Mouse (Mus musculus) NIH3T3 (cell line): ENCODE results near the gene Asb18.
A peak's percentile ranks its signal among the peaks of the same experiment; 100 is the strongest.

ENCODE experiments used
- DNase-seq: peaks from one replicate; pipeline ENCODE4 v3.0.0-alpha.2; 2012; ENCODE audit warnings: low read depth

Asb18 gene

DNA sequence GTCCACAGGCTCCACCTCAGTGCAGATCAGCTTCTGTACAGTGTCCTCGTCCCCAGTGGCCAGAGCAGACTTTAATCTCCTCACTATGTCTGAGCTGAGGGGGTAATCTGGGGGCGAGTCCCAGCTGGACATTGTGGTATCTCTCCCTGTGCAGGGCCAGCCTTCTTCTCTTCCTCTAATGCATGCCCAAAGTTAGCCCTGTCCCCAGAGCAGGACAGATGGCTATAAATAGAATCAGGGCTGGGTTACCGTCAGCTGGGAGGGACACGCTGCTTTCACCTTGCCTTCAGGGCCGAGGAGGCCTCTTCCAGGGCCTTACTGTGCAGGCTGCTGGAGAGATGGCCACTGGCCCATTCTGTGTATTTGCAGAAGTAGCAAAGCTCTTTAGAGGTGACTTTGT is at the start of gene Asb18:
Asb18 (minus strand) TSS at position 221 of the 400 bp plus-strand sequence.
- DNase-seq = no peak

DNA sequence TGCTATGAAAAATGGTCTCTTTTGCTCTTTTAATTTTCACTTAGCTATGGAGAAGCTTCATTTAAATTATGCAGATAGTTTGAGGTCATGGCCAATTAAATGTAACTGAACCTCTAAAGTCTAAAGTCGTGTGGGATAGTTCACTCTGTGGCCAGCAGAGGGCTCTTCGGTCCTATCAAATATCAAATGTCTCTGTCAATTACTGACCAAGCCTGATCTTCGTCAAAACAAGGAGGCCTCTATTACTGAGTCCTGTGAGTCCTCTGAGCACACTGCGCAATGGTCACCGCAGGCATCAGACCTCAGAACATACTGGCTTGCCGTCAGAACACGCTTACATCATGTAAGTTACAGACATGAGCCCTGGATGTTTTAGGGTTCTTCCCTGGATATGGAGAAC is 46.1 kb upstream of the Asb18 start:
- DNase-seq = peak; percentile 88

DNA sequence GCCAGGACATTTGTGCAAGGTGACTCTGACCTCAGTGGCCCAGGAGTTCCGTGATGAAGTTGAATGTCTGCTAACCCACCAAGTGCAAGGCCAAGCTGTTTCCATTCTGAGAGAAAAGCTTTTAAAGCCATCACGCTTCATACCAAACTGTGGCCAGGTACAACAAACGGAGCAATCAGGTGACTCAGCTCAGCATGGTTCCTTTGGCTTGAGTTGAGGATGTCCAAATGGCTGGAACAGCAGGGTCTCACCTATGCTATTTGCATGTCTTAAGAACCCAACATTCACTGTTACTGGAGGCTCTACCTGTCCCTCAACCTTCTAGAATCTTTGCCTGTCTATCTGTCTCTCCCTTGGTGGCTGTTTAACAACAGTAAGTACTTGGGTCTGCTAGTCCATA is 45.6 kb upstream of the Asb18 start:
- DNase-seq = no peak

DNA sequence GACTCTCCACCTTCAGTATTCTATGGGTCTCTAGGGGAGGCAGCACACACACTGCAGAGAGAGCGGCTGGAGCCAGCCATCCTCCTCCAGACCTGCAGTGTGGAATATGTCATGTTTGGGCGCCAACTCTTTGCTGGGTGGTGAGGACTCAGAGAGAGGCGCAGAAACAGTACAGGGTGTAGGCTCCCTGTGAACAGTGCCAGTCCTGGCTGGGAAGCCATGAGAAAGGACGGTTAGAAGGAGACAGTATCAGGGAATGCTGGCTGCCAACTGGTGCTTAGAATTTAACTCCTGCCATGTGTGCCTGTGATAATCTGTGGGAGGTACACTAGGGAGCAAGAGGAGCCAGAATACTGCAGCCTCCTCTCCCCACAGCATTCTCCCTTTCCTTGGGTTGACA is 40.5 kb upstream of the Asb18 start:
- no peak for DNase-seq

DNA sequence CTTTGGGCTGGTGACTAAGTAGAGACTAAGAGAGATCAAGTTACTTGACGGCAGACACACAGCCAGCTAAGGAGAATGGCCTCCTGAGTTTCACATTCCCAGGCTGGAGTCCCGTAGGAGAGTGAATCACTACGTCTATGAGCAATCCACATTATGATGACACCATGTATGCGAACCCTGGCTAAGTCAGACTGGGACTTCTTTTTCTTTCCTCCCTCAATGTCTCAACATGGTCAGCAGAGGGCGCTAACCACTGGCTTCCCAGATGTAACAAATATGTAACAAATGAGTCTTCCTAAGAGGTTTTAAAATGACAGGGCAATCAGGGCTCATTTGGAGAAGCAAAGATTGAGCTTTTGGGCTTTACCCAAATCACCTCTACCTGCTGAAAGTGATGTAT is 36.9 kb upstream of the Asb18 start:
- peak; percentile 96 for DNase-seq

DNA sequence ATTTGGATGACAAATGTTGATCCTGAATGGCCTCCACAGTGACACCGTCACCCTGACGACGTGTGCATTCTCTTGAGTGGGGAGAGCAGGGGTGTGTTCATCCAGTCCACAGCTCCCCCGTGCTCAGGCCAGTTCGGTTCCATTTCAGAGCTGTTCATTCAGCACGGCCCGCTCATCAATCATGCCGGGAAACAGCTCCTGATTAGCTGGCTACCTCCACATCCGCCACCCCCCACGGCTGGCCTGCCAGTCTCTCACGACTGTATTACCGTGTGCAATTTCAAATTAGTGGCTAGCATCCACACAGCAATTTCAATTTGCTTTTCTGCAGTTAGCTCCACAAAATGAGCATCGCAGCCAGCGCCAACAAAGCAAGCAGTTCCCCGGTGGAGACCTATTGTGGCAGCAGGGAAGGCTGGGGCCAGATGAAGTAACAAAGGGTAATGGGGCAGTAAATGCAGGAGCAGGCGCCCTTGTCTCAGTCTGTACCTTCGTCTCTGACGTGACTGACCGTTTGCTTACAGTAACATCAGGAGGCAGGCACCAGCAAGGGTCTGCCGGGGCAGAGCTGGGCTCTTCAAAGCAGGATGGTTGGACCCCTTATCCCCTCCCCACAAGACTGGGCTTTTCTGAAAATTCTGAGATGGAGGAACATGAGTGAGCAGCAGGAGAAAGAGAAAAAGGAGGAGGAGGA is 35.7 kb upstream of the Asb18 start:
- DNase-seq = no peak

DNA sequence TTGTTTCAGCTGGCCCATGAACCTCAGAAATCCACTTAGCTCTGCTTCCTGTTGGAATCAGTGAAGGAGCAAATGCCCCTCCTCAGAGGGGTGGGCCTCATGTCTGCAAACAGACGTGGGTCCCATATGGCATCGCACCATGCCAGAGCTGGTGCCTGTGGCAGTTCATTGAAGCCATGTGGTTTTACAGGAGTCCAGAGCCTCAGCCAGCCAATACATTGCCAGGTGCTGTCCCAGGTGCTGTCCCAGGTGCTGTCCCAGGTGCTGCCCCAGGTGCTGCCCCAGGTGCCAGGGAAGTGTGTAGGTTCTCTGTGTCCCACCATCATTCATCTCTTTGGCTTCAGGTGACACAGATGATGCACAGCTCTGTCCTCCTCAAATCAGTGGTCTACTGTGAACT is 13.8 kb upstream of the Asb18 start:
- DNase-seq = no peak

DNA sequence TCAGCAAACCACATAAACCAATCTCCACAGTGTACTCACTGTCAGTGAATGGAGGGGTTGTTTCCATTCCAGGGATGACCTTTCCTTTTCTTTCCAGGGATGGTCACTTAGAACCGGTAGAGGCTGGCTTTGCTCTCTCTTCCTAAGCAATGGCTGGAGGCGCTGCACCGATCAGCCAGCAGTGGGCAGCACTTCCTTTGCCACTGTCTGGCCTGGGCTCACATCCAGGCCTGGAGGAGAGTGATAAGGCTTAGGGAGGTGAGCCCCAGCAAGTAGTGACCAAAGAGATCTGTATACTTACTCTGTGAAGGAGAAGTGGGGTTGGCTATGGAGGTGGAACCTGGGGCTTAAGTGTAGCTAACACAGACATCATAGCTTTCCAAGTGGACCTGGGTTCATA is 12.5 kb upstream of the Asb18 start:
- DNase-seq = peak; percentile 79

DNA sequence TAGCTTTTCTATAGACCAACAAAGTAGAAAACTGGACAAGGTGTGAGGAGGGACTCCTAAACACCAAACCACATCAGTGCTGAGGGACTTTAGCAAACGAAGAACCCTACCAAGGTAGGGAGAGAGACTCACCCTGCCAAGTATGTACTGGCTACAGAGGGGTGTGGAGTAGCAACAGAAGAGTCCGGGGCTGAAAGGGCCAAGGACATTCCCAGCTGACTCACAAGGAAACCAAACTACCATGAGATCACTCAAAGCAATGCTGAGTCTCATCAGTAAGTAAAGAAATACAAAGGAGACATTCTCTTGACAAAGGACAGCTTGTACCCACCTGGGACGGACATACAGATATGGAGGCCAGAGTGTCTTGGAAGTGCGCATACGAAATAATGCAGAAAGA is 5.9 kb upstream of the Asb18 start:
- DNase-seq = no peak

DNA sequence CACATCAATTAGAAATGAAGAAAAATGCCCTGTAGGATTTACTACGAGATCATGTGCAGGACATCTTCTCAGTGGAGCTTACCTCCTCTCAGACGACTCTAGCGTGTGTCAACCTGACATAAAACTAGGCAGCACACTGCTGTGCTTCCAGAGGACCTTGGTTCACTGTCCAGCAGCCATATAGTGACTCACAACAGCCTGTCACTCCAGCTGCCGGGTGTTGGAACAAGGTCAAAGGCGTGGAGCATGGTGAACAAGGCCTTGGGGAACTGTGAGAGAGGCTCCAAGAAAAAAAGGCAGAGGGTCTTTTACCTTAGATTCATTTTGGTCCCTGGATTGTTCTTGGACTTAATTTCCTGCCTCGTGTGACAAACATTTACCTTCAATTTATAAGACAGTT is 3.6 kb upstream of the Asb18 start:
- no peak for DNase-seq

DNA sequence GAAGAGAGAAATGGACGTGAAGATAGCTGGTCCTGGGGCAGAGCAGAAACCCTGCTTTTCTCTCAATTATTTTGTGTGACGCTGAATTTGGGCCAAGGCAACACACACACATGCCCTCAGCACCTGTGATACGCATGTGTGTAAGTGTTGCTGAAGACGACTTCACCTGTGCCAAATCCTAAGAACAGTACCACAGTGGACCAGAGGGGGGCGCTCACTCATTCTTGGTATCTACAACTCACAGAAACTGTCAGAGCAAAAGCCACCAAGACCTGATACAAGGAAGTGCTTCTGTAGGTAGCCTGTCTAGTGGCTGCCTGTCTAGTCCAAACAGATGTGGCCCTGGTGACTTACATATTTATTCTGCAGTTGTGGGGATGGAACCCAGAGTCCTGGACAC is 1.2 kb downstream of the Asb18 start:
- peak; percentile 7 for DNase-seq

DNA sequence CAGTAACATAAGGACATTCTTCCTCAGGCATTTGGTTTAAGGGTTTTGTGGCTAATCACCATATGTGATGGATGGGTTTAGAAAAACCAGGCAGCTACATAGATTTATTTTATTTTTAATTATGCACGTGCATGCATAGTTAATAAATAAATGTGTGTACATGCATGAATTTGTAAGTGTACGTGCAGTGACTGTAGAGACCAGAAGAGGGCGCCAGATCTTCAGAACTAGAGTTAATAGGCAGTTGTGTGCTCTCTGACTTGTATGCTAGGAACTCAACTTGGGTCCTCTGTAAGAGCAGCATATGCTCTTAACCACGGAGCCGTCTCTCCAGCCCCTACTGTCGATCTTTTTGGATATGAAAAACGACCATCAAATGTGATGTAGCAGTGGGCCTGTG is 1.6 kb downstream of the Asb18 start:
- DNase-seq = peak; percentile 18

DNA sequence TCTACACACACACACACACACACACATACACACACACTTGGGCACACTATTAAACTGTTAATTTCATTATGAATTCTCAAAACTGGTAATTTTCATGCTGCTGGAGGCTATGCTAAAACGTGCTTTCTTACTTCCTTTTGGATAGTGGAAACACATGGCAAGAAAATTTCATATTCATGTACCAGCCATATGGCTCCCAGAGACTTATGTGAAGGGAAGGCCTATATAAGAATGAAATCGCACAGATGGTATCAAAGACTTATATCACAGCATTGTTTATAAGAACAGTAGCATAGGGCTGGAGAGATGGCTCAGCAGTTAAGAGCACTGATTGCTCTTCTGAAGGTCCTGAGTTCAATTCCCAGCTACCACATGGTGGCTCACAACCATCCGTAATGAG is 2.3 kb downstream of the Asb18 start:
- DNase-seq = no peak

DNA sequence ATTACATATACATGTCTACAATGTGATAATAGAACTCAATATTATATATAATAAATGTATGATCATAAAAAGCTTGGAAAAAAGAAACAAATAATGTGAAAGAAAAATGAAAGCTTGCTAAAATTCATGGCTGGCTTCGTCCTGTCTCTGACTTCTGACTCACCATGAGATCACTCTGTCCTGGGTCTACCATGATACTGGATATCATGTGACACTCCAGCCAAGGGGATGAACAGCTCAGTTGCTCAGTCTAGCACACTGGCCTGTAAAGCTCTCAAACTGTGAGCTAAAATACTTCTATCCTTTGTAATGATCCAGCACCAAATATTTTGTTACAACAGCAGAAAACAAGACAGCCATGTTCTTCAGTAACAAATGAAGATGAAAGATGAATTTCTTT is 4.4 kb downstream of the Asb18 start:
- DNase-seq = peak; percentile 12

DNA sequence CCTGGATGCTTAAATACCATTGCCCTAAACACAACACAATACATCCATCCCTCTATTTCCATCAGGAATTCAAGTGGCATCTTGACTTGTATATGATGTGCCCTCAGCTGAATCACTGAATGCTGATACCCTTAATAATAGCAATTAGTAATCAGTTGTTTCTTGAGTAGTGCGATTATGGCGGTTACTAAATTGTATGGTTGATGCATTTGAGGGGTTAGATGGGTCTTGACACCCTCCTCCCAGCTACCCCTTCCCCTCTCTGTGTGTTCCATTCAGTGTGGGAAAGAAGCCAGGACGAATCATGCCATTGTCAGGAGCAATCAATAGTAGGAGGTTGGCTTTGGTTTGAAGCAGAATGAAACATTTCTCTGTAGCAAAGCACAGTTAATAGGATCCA is 5.3 kb downstream of the Asb18 start:
- no peak for DNase-seq

DNA sequence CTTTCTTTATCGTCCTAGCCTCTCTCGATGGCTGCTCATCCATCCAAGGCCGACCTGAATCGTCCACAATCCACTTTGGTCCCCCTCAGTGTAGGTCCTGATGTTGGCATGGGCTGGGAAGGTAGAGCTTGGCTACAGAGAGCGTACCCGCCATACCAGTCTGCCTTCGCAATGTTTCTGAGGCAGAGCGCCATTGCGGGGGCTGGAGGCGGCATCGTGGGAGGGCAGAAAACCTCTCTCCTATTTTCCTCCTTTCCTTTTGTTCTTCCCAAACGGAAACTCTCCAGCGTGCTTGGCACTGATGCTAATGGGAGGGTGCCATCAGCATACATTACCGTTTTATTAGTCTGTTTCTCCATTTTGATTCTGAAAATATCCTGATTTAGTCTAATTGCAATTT is 7.8 kb downstream of the Asb18 start:
- no peak for DNase-seq

DNA sequence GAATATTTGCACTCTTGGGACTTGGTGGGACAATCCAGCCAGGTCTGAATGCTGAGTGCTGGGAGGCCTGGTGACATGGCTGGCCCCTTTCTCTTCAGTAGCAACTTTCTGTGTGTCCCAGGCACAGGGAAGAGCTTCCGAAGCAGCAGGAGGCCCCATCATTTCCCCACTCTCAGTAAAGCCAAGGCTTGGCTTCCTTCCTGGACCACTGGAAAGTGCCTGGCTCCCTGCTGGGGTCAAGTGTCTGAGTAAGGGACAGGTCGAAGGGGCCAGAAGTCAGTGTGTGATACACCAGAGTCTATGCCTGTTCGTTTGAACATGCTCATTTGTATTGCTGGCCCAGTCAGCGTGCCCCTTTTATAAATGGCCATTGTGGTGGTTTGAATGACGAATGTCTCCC is 13.5 kb downstream of the Asb18 start:
- no peak for DNase-seq

DNA sequence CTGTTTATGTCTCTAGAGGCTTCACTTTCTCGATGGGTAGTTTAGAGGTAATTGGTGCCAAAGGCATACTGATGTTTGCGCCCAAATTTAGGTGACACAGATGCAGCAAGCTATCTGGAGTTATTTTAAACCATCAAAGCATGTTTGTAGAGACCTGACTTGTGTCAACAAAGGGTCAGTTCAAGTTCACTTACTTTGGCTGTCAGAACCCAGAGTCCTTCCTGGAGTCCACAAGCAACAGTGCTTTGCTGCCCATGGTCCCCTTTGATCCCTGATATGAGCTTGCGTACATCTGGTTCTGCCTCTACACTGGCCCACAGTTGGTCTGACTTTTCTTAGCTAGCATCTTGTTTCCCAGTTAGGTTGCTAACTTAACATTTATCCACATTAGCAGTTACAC is 14.6 kb downstream of the Asb18 start:
- no peak for DNase-seq

DNA sequence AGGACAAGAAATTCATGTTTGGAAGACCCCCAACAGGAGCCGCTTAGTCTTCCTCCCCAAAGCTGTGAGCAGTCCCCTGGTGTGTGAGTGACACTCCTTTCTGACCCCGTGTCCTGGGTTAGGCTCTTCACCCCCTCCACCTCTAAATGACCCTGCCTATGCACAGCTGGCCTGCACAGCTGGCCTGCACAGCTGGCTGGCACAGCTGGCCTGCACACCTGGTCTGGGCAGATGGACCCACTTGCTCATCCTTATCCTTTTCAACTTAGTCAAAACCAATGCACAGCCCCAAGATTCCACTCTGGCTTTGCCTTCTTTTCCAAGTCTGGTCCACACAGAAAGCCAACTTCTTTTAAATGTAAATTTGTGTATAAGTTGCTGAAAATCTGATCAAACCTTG is 15.8 kb downstream of the Asb18 start:
- no peak for DNase-seq

DNA sequence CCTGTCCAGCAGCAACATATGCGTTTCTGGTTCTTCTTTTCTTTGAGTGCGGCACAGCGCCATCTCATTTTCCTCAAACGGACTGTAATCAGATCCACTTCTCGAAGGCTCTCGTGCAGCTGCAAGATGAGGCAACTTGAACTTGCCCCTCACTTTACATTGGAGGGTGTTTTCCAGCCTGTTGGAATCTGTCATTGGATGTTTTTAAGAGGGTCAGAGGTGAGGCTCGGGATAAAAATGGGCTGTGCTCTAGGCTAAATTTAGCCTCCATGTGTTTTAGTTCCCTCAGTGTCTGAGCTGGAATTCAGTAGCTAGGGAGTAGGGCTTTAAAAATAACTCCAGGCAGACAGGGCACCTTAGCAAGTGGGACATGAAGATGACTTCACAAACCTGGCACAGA is 16.4 kb downstream of the Asb18 start:
- DNase-seq = no peak

DNA sequence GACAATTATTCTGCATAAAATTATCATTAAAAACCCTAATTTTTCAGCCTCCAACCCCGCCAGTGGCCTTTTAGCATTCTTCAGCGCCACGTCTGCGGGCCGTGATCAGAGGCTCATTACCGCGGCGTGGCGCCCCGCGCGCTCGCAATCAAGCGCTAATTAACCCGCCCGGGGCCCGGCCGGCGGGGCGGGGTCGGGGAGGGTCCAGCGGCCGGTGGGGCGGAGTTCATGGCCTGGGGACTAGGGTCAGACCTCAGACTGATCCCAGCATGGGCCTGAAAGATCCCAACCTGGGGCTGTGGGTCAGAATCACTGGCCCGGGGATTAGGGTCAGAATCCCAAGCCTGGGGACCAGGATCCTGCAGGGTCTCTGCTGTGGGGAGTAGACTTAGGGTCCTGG is 22.2 kb downstream of the Asb18 start:
- no peak for DNase-seq

DNA sequence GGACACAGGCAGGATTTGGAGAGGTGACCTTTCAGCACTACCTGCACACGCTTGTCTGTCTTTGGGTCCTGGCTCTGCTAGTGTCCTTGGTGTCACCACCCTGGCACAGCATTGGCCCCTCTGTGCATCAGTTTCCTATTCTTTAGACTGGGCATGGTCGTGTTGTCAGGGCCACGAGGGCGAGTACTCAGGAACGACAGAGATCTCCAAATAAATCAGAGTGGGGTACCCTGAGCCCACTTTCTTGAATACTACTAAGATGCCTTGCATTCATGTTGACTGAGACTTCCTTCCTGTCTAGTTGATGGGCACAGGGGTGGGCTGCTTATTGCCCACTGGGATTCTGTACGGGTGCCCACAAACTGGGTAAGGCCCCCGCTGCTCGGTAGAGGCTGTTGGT is 37.2 kb downstream of the Asb18 start:
- DNase-seq = no peak

DNA sequence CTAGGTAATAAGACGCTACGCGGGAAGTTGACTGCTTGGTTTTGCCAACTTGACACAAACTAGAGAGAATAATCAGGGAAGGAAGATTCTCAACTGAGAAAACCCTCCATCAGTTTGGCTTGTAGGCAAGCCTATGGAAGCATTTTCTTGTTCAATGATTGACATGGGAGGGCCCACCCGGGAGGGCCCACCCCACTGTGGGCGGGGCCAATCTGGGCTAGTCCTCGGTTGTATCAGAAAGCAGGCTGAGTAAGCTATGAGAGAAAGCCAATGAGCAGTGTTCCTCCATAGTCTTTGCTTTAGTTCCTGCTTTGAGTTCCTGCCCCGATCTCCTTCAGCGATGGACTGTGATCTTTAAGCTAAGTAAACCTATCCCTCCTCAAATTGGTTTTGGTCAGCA is 38.1 kb downstream of the Asb18 start:
- DNase-seq = peak; percentile 8

DNA sequence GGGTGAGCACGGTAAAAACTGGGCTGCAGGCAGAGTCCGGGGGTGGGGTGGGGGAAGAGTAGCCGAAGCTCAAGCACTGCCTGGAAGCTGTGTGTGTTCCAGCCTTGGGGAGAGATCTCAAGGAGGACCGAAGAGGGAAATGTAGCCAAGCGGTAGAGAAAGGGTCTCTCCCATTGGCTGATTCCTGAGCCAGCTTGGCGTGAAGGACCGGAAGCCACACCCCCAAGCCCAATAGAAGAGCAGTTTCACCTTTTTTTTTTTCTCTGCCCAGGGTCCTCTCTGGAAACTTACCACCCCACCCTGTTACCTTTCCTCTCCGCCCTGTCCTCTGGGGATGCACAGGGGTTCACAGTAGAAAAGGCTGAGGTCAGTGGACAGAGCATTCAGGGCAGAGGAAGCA is 39.9 kb downstream of the Asb18 start:
- DNase-seq = no peak

DNA sequence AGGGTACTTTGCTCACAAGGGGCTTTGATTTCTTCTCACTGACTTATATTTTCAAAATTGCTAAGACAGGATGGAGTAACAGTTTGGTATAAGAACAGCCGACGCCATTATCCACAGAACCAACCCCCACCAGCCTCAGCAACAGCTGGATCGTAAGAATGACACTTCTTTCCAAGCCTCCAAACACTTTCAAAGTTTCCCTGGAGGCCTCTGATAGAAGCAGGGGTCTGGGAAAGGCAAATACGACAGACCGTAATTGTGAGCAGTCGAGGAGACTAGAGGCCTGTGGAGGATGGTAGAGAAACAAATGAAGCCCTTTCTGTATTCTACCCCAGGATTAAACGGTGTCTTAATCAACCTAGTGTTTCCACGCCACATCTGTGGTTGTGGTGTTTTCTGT is 42.6 kb downstream of the Asb18 start:
- no peak for DNase-seq
